Mouse (Mus musculus): ENCODE results near the gene Tmco1. TPM values are rescaled to one million over a fixed set of nuclear protein-coding genes. Genes with fewer than 3 reads are reported as not detected.

The Tmco1 gene
- total and polyA plus RNA-seq, 3 experiments: 60.3 to 95.3 (median 88.2) TPM

DNA sequence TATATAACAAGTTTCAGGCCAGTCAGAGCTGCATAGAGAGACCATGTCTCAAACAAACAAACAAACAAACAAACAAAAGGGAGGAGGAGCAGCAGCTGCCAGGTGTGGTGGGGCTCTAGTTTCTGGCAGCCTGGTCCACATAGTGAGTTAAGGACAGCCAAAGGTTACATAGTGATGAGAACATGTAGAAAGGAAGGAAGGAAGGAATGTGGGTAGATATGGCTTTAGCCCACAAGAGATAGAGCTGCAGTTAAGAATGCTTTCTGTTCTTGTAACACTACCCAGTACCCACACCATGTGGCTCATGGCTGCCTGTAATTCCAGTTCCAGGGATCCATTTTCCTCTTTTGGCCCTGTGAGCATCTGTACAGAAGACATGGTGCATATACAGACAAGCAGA lies 4.2 kb downstream of the Tmco1 start:
- intact Hi-C loops (cut with DNase I): loop anchor here (2.0 kb wide), 1 partner anchor 24 kb away; no protein-coding TSS in a partner anchor
- Histone ChIP-seq H3K4me3 (no peak overlapping the region), H3K36me3 (ENCODE audit: control insufficient read depth, insufficient read depth, low read length) (peaks cover 3% of the 10 kb centered on the region; the same call in 1 of the 2 replicates), H3K4me1 (ENCODE audit: control insufficient read depth, insufficient read depth, low read length) (peaks cover 1% of the 10 kb centered on the region), H3K27ac (no peak overlapping the region), H3K79me2 (replicated peaks; ENCODE audit: control insufficient read depth, insufficient read depth, low read length) (no peaks in the 10 kb centered on the region), H3K9ac (ENCODE audit: low read depth, low read length) (no peak overlapping the region), H3K27me3 (ENCODE audit: control insufficient read depth, insufficient read depth, low read length) (no peaks in the 10 kb centered on the region)
- TF ChIP-seq CTCF (IDR thresholded peaks at IDR 0.05): no peak
- TF ChIP-seq EP300 (IDR thresholded peaks at IDR 0.05; ENCODE audit: insufficient read depth, low read depth, low read length): no peak
- no peak for TF ChIP-seq POLR2A (IDR thresholded peaks at IDR 0.05; ENCODE audit: insufficient read depth, low read depth, low read length)
- no peak for DNase-seq

- no peak overlapping the region for H3K9ac ChIP-seq (ENCODE audit: low read depth, low read length)
- whole genome bisulfite sequencing: 87% methylated on average over 4 of the region's 4 CpGs
- H3K36me3 ChIP-seq (ENCODE audit: control insufficient read depth, insufficient read depth, low read length): peaks cover 3% of the 10 kb centered on the region; the same call in 1 of the 2 replicates
- no peak for DNase-seq
- no peak overlapping the region for H3K4me3 ChIP-seq
- no peaks in the 10 kb centered on the region for H3K27me3 ChIP-seq (ENCODE audit: control insufficient read depth, insufficient read depth, low read length)
- peaks cover 1% of the 10 kb centered on the region; the same call in 1 of the 2 replicates for H3K4me1 ChIP-seq (ENCODE audit: control insufficient read depth, insufficient read depth, low read length)
- H3K27ac ChIP-seq: no peak overlapping the region
- no peaks in the 10 kb centered on the region for H3K79me2 ChIP-seq (replicated peaks; ENCODE audit: control insufficient read depth, insufficient read depth, low read length)
- intact Hi-C loops (cut with DNase I): loop anchor here (2.0 kb wide), 1 partner anchor 24 kb away; no protein-coding TSS in a partner anchor
- TF ChIP-seq CTCF (IDR thresholded peaks at IDR 0.05) (peak; percentile 37), EP300 (IDR thresholded peaks at IDR 0.05; ENCODE audit: insufficient read depth, low read depth, low read length) (no peak)
Observed at GRCm38 (mm10) chr1:167313220-167313619, 5.0 kb downstream of the Tmco1 start.

- H3K36me3 ChIP-seq (ENCODE audit: control insufficient read depth, insufficient read depth, low read length): peaks cover 1% of the 10 kb centered on the region; the same call in 1 of the 2 replicates
- TF ChIP-seq CTCF (IDR thresholded peaks at IDR 0.05) (no peak), POLR2A (IDR thresholded peaks at IDR 0.05; ENCODE audit: insufficient read depth, low read depth, low read length) (no peak), EP300 (IDR thresholded peaks at IDR 0.05; ENCODE audit: insufficient read depth, low read depth, low read length) (no peak)
- no peak overlapping the region for H3K4me3 ChIP-seq
- H3K9ac ChIP-seq (ENCODE audit: low read depth, low read length): no peak overlapping the region
- H3K27me3 ChIP-seq (ENCODE audit: control insufficient read depth, insufficient read depth, low read length): no peaks in the 10 kb centered on the region
- DNase-seq: no peak
- intact Hi-C loops (cut with DNase I): no loop called here
- H3K27ac ChIP-seq: no peak overlapping the region
- no peaks in the 10 kb centered on the region for H3K79me2 ChIP-seq (replicated peaks; ENCODE audit: control insufficient read depth, insufficient read depth, low read length)
- 96% methylated on average over 6 of the region's 6 CpGs for WGBS
- no peaks in the 10 kb centered on the region for H3K4me1 ChIP-seq (ENCODE audit: control insufficient read depth, insufficient read depth, low read length)
Observed at GRCm38 (mm10) chr1:167321691-167322090, 13.5 kb downstream of the Tmco1 start.

DNA sequence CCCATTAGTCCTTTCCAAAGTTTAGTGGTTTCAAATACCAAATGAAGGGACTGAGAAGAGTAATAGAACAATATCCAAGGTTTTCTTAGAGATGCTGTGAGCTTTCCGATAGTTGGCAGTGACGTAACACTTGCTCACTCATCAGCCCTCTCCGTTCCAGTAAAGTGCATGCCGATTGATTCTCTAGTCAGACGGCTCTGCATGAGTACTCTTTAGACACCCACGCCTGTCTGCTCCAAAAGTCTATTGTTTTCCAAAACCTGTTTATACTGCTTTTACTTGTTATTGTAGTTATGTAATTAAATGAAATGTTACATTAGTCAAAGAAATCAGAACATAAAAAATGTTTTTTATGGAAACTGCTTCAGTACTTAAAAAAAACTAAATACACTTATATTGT lies 20.6 kb downstream of the Tmco1 start:
- no peak overlapping the region for H3K9ac ChIP-seq (ENCODE audit: low read depth, low read length)
- intact Hi-C loops (cut with DNase I): no loop called here
- 90% methylated on average over 6 of the region's 6 CpGs for WGBS
- no peaks in the 10 kb centered on the region for H3K4me1 ChIP-seq (ENCODE audit: control insufficient read depth, insufficient read depth, low read length)
- H3K27ac ChIP-seq: no peak overlapping the region
- no peaks in the 10 kb centered on the region for H3K36me3 ChIP-seq (ENCODE audit: control insufficient read depth, insufficient read depth, low read length)
- H3K4me3 ChIP-seq: no peak overlapping the region
- H3K27me3 ChIP-seq (ENCODE audit: control insufficient read depth, insufficient read depth, low read length): no peaks in the 10 kb centered on the region
- TF ChIP-seq POLR2A (IDR thresholded peaks at IDR 0.05; ENCODE audit: insufficient read depth, low read depth, low read length) (no peak), EP300 (IDR thresholded peaks at IDR 0.05; ENCODE audit: insufficient read depth, low read depth, low read length) (no peak), CTCF (IDR thresholded peaks at IDR 0.05) (no peak)
- DNase-seq: no peak
- H3K79me2 ChIP-seq (replicated peaks; ENCODE audit: control insufficient read depth, insufficient read depth, low read length): no peaks in the 10 kb centered on the region

GRCm38 (mm10) chr1:167331106-167331505 lies 22.9 kb downstream of the Tmco1 start:
- H3K4me1 ChIP-seq (ENCODE audit: control insufficient read depth, insufficient read depth, low read length): no peaks in the 10 kb centered on the region
- H3K27me3 ChIP-seq (ENCODE audit: control insufficient read depth, insufficient read depth, low read length): no peaks in the 10 kb centered on the region
- TF ChIP-seq POLR2A (IDR thresholded peaks at IDR 0.05; ENCODE audit: insufficient read depth, low read depth, low read length): no peak
- no peak for TF ChIP-seq CTCF (IDR thresholded peaks at IDR 0.05)
- TF ChIP-seq EP300 (IDR thresholded peaks at IDR 0.05; ENCODE audit: insufficient read depth, low read depth, low read length): no peak
- 80% methylated on average over 8 of the region's 8 CpGs for WGBS
- no peaks in the 10 kb centered on the region for H3K36me3 ChIP-seq (ENCODE audit: control insufficient read depth, insufficient read depth, low read length)
- H3K4me3 ChIP-seq: no peak overlapping the region
- no peak overlapping the region for H3K9ac ChIP-seq (ENCODE audit: low read depth, low read length)
- H3K79me2 ChIP-seq (replicated peaks; ENCODE audit: control insufficient read depth, insufficient read depth, low read length): no peaks in the 10 kb centered on the region
- no peak overlapping the region for H3K27ac ChIP-seq
- DNase-seq: no peak
- intact Hi-C loops (cut with DNase I): loop anchor here (10.0 kb wide), 1 partner anchor 536 kb away; no protein-coding TSS in a partner anchor

DNA sequence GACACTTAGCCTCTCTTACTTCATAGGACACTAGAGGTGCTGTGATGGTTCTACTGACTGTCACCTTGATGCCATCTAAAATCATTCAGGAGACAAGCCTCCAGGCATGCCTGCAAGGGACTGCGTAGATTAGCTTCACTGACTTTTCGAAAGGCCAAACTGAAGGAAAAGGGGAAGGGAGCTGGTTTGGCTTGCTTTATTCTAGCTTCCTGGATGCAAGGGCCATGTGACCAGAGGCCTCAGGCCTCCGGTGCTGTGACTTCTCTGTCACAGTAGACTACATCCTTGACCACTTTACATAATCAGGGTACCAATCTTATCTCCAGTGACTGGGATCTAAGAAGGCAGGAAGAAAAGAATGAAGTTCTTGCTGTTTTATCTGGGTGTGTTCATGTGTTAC lies 28.2 kb downstream of the Tmco1 start:
- WGBS: 69% methylated on average over 3 of the region's 3 CpGs
- intact Hi-C loops (cut with DNase I): loop anchor here (2.0 to 10.0 kb wide), 2 partner anchors 24 to 542 kb away; no protein-coding TSS in a partner anchor

More for the DNA sequence above, 28.2 kb downstream of the Tmco1 start:
- Histone ChIP-seq H3K4me1 (ENCODE audit: control insufficient read depth, insufficient read depth, low read length) (peaks cover 2% of the 10 kb centered on the region; the same call in 1 of the 2 replicates), H3K27me3 (ENCODE audit: control insufficient read depth, insufficient read depth, low read length) (no peaks in the 10 kb centered on the region), H3K9ac (ENCODE audit: low read depth, low read length) (no peak overlapping the region), H3K79me2 (replicated peaks; ENCODE audit: control insufficient read depth, insufficient read depth, low read length) (no peaks in the 10 kb centered on the region), H3K4me3 (no peak overlapping the region), H3K27ac (no peak overlapping the region), H3K36me3 (ENCODE audit: control insufficient read depth, insufficient read depth, low read length) (no peaks in the 10 kb centered on the region)
- no peak for DNase-seq
- TF ChIP-seq EP300 (IDR thresholded peaks at IDR 0.05; ENCODE audit: insufficient read depth, low read depth, low read length): no peak
- no peak for TF ChIP-seq CTCF (IDR thresholded peaks at IDR 0.05)
- TF ChIP-seq POLR2A (IDR thresholded peaks at IDR 0.05; ENCODE audit: insufficient read depth, low read depth, low read length): no peak
